Mouse (Mus musculus) megakaryocyte, adult 5-6 weeks (primary cell): ENCODE results near the gene Top1. TPM values are rescaled to one million over a fixed set of nuclear protein-coding genes. Genes with fewer than 3 reads are reported as not detected.

Experiments
- ATAC-seq: 2 replicates; pipeline ENCODE4 v1.8.0; 2016; ENCODE audit warnings: mild to moderate bottlenecking, inconsistent platforms; ENCODE audit not compliant: poor library complexity, severe bottlenecking
- total RNA-seq, 2 experiments: library from RNA; stranded (forward) in 1 of 2; stranded (reverse) in 1 of 2; fragments of 153-499, 151-499 nt in 1 of 2; fragments of 221-1000, 200-1000 nt in 1 of 2; gene quantifications; 2 replicates each; pipeline versions ENCODE4 v1.2.3 to v1.2.4; 2015 to 2017

Gene Top1
- total RNA-seq, 2 experiments from 2014 or later, result 75.9 to 99.2 TPM

- no peak for ATAC-seq
Observed at GRCm38 (mm10) chr2:160739647-160740356, 94.1 kb downstream of the Top1 start.

GRCm38 (mm10) chr2:160740521-160741156 is 95.0 kb downstream of the Top1 start:
- no peak for ATAC-seq

GRCm38 (mm10) chr2:160741580-160741979 is 95.9 kb downstream of the Top1 start:
- no peak for ATAC-seq

- ATAC-seq, result no peak
Observed at GRCm38 (mm10) chr2:160742161-160742609, 96.5 kb downstream of the Top1 start.

GRCm38 (mm10) chr2:160744040-160744822 is 98.5 kb downstream of the Top1 start:
- ATAC-seq, result peak; percentile 46

- ATAC-seq, result no peak
Observed at GRCm38 (mm10) chr2:160744823-160745210, 99.1 kb downstream of the Top1 start.

GRCm38 (mm10) chr2:160745497-160745896 is 99.8 kb downstream of the Top1 start:
- ATAC-seq, result no peak; the same call in 1 of the 2 replicates

GRCm38 (mm10) chr2:160746637-160747036 is 100.9 kb downstream of the Top1 start:
- no peak for ATAC-seq

GRCm38 (mm10) chr2:160747075-160747474 is 101.4 kb downstream of the Top1 start:
- no peak for ATAC-seq

- ATAC-seq, result peak; percentile 59
Observed at GRCm38 (mm10) chr2:160756583-160757203, 111.0 kb downstream of the Top1 start.

- ATAC-seq, result peak; percentile 49
Observed at GRCm38 (mm10) chr2:160760433-160761184, 114.9 kb downstream of the Top1 start.

GRCm38 (mm10) chr2:160763816-160764215 is 118.1 kb downstream of the Top1 start:
- no peak for ATAC-seq

- ATAC-seq, result no peak
Observed at GRCm38 (mm10) chr2:160764386-160764785, 118.7 kb downstream of the Top1 start.

- ATAC-seq, result no peak
Observed at GRCm38 (mm10) chr2:160765096-160765495, 119.4 kb downstream of the Top1 start.

- no peak for ATAC-seq
Observed at GRCm38 (mm10) chr2:160766371-160766771, 120.7 kb downstream of the Top1 start.

GRCm38 (mm10) chr2:160767201-160767600 is 121.5 kb downstream of the Top1 start:
- ATAC-seq, result no peak

GRCm38 (mm10) chr2:160768097-160768695 is 122.5 kb downstream of the Top1 start:
- no peak for ATAC-seq

GRCm38 (mm10) chr2:160768997-160769396 is 123.3 kb downstream of the Top1 start:
- no peak for ATAC-seq

- ATAC-seq, result no peak
Observed at GRCm38 (mm10) chr2:160770409-160770808, 124.7 kb downstream of the Top1 start.

- ATAC-seq, result no peak
Observed at GRCm38 (mm10) chr2:160770871-160771270, 125.2 kb downstream of the Top1 start.
